Mouse (Mus musculus) bone marrow, adult 2 months (tissue): Measurements from ENCODE around the gene Tmbim1. TPM values are rescaled to one million over a fixed set of nuclear protein-coding genes. Genes with fewer than 3 reads are reported as not detected.

Source experiments
- H3K27ac ChIP-seq: fragments of 200-500 bp; 2 replicates; pipeline ENCODE4 v1.5.1; 2012; ENCODE audit warnings: low read depth, mild to moderate bottlenecking, control low read depth, inconsistent platforms, low read length; ENCODE audit not compliant: control insufficient read depth, poor library complexity, insufficient read depth
- H3K4me1 ChIP-seq: fragments of 200-500 bp; 2 replicates; pipeline ENCODE4 v1.6.1; 2011; ENCODE audit warnings: low read length; ENCODE audit not compliant: control insufficient read depth, insufficient read depth
- H3K4me3 ChIP-seq: fragments of 200-500 bp; replicated peaks from 2 replicates; pipeline ENCODE3; 2011; ENCODE audit warnings: mild to moderate bottlenecking, low read depth, low read length, control low read depth; ENCODE audit not compliant: control insufficient read depth
- CTCF ChIP-seq: fragments of 200-500 bp; IDR thresholded peaks from 2 replicates; pipeline ENCODE4 v1.5.1; 2011; ENCODE audit warnings: low read length, control low read depth; ENCODE audit not compliant: control insufficient read depth, insufficient read depth
- POLR2A ChIP-seq: fragments of 200-500 bp; IDR thresholded peaks from 2 replicates; pipeline ENCODE4 v1.6.1; 2011; ENCODE audit warnings: low read depth, mild to moderate bottlenecking, control low read depth, low read length, borderline replicate concordance; ENCODE audit not compliant: control insufficient read depth
- WGBS: fragments of 180-500 bp; shearing (Covaris S2); methylation state at CpG from one replicate; pipeline ENCODE4 v1.1.7; 2018; 5-methylcytosine and 5-hydroxymethylcytosine counted together
- polyA plus RNA-seq: library from polyadenylated mRNA; stranded (reverse); fragments of >200 nt; gene quantifications from 2 replicates; pipeline ENCODE4 v1.2.4, GENCODE M21; 2011; ENCODE audit warnings: low replicate concordance; ENCODE audit not compliant: missing spikeins, insufficient read depth, insufficient read length

Gene Tmbim1
- polyA plus RNA-seq, 1 experiment = 15.6 TPM

- WGBS = 3% methylated on average over 3 of the region's 3 CpGs
- H3K4me1 ChIP-seq = no peaks in the 10 kb centered on the region; the same call in 1 of the 2 replicates
Measured at GRCm38 (mm10) chr1:74313049-74313692, 7.7 kb upstream of the Tmbim1 start.

GRCm38 (mm10) chr1:74309767-74310166, 4.3 kb upstream of the Tmbim1 start:
- H3K4me3 ChIP-seq = no peak overlapping the region
- TF ChIP-seq CTCF (no peak), POLR2A (no peak)
- H3K4me1 ChIP-seq = no peaks in the 10 kb centered on the region; the same call in 1 of the 2 replicates
- 44% methylated on average over 3 of the region's 3 CpGs for WGBS
- no peak overlapping the region for H3K27ac ChIP-seq

More at GRCm38 (mm10) chr1:74313049-74313692, 7.7 kb upstream of the Tmbim1 start:
- TF ChIP-seq POLR2A (no peak), CTCF (peak; percentile 32; the same call in 1 of the 2 replicates)
- Histone ChIP-seq H3K4me3 (no peak overlapping the region), H3K27ac (no peak overlapping the region)

- WGBS = 58% methylated on average over 10 of the region's 10 CpGs
- TF ChIP-seq CTCF (no peak), POLR2A (no peak)
- Histone ChIP-seq H3K4me1 (no peaks in the 10 kb centered on the region; the same call in 1 of the 2 replicates), H3K27ac (no peak overlapping the region), H3K4me3 (no peak overlapping the region)
Measured at GRCm38 (mm10) chr1:74308001-74308964, 2.9 kb upstream of the Tmbim1 start.

GRCm38 (mm10) chr1:74307146-74307545, 1.7 kb upstream of the Tmbim1 start:
- no peak for TF ChIP-seq CTCF
- TF ChIP-seq POLR2A = no peak
- 82% methylated on average over 1 of the region's 1 CpGs for WGBS
- no peak overlapping the region for H3K27ac ChIP-seq
- no peaks in the 10 kb centered on the region; the same call in 1 of the 2 replicates for H3K4me1 ChIP-seq
- H3K4me3 ChIP-seq = no peak overlapping the region

GRCm38 (mm10) chr1:74304946-74305345, 476 bp downstream of the Tmbim1 start:
- H3K4me1 ChIP-seq = no peaks in the 10 kb centered on the region; the same call in 1 of the 2 replicates
- TF ChIP-seq POLR2A = no peak
- TF ChIP-seq CTCF = no peak
- H3K4me3 ChIP-seq = no peak overlapping the region
- WGBS = 77% methylated on average over 4 of the region's 4 CpGs
- no peak overlapping the region for H3K27ac ChIP-seq

- H3K4me3 ChIP-seq = peak overlapping the region; percentile 66
- TF ChIP-seq CTCF = no peak
- TF ChIP-seq POLR2A = no peak
- H3K4me1 ChIP-seq = no peaks in the 10 kb centered on the region; the same call in 1 of the 2 replicates
- WGBS = 4% methylated on average over 12 of the region's 12 CpGs
- 0 out of 2 replicates have a peak overlapping the region, but pooled peaks have one; percentile 52 for H3K27ac ChIP-seq
Measured at GRCm38 (mm10) chr1:74304339-74304790, 1.1 kb downstream of the Tmbim1 start.

GRCm38 (mm10) chr1:74303509-74304338, 1.7 kb downstream of the Tmbim1 start:
- TF ChIP-seq CTCF (no peak), POLR2A (no peak; the same call in 1 of the 2 replicates)
- peak overlapping the region; percentile 52; the same call in 1 of the 2 replicates for H3K27ac ChIP-seq
- peak overlapping the region; percentile 66 for H3K4me3 ChIP-seq
- H3K4me1 ChIP-seq = no peaks in the 10 kb centered on the region; the same call in 1 of the 2 replicates
- WGBS = 1% methylated on average over 56 of the region's 56 CpGs

GRCm38 (mm10) chr1:74302835-74303234, 2.6 kb downstream of the Tmbim1 start:
- H3K4me1 ChIP-seq = no peaks in the 10 kb centered on the region; the same call in 1 of the 2 replicates
- 37% methylated on average over 2 of the region's 2 CpGs for WGBS
- no peak for TF ChIP-seq POLR2A
- no peak for TF ChIP-seq CTCF
- no peak overlapping the region for H3K27ac ChIP-seq
- H3K4me3 ChIP-seq = no peak overlapping the region
